Mouse (Mus musculus): ENCODE measurements at regions not wholly inside any gene's neighbourhood (a gene's known extent, or its start where the extent isn't known, plus 50 kb on each side); places are given as distances from the start of the nearest gene placed in this dataset.

- Histone ChIP-seq H3K9ac (replicated peaks) (no peak overlapping the region), H3K27ac (peak overlapping the region; percentile 88), H3K4me1 (replicated peaks) (peaks cover 21% of the 10 kb centered on the region), H3K9me3 (no peaks in the 10 kb centered on the region; the same call in 1 of the 2 replicates), H3K4me3 (replicated peaks) (no peak overlapping the region), H3K4me2 (replicated peaks) (no peak overlapping the region), H3K27me3 (no peaks in the 10 kb centered on the region), H3K36me3 (no peaks in the 10 kb centered on the region)
- ATAC-seq: peak; percentile 86
- 34% methylated on average over 6 of the region's 6 CpGs for WGBS
Observed at GRCm38 (mm10) chr14:100713592-100713991, 429.1 kb upstream of the Klf12 start.

- WGBS: 29% methylated on average over 9 of the region's 9 CpGs
Observed at GRCm38 (mm10) chr14:100665361-100665955, 381.0 kb upstream of the Klf12 start.

DNA sequence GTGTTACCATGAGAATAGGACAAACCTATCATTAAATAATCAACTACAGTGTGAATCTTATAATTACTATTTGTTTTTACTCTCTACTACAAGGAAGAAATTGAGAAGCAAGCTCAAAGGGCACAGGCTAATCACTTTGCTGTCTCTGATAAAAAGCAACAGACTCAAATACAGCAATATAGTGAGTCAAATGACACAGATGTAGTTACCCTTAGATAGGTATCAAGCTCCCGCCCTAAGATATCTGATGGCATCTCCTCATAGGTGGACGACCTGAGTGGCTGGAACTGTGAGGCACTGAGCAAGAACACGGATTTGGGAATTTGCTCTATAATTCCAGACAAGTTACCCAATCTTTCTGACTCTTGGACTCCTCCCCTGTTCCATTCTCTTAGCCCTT is 379.7 kb upstream of the Klf12 start:
- Histone ChIP-seq H3K9me3 (no peaks in the 10 kb centered on the region), H3K4me2 (replicated peaks) (no peak overlapping the region), H3K27ac (no peak overlapping the region), H3K9ac (replicated peaks) (no peak overlapping the region), H3K4me3 (replicated peaks) (no peak overlapping the region), H3K4me1 (replicated peaks) (peaks cover 12% of the 10 kb centered on the region), H3K27me3 (no peaks in the 10 kb centered on the region), H3K36me3 (no peaks in the 10 kb centered on the region)
- ATAC-seq: no peak
- WGBS: 83% methylated on average over 3 of the region's 3 CpGs

More at GRCm38 (mm10) chr14:100665361-100665955, 381.0 kb upstream of the Klf12 start:
- Histone ChIP-seq H3K4me1 (replicated peaks) (peaks cover 12% of the 10 kb centered on the region), H3K36me3 (no peaks in the 10 kb centered on the region), H3K9me3 (no peaks in the 10 kb centered on the region), H3K4me3 (replicated peaks) (no peak overlapping the region), H3K27me3 (no peaks in the 10 kb centered on the region), H3K27ac (0 out of 2 replicates have a peak overlapping the region, but pooled peaks have one; percentile 30), H3K4me2 (replicated peaks) (peak overlapping the region; percentile 17), H3K9ac (replicated peaks) (no peak overlapping the region)
- peak; percentile 60 for ATAC-seq

DNA sequence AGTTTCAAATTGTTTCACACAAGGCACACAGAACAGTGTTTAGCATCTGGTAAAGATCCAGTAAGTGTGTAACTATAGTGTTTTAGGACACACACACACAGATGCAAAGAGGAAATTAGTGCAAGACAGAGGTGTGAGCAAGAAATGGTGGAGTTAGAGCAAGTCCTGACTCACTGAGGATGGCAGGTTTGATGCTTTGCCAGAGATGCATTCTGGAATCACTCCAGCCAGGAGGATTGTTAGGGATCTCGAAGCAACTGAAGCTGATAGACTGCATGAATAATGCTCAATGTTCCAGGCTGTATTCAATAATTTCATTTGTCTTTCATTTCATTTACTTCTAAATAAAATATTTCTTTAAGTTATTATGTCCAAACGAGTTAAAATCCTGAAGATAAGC is 357.6 kb upstream of the Klf12 start:
- H3K36me3 ChIP-seq: no peaks in the 10 kb centered on the region
- no peak overlapping the region for H3K9ac ChIP-seq (replicated peaks)
- no peaks in the 10 kb centered on the region for H3K9me3 ChIP-seq
- no peak for ATAC-seq
- no peaks in the 10 kb centered on the region for H3K4me1 ChIP-seq (replicated peaks)
- H3K4me3 ChIP-seq (replicated peaks): no peak overlapping the region
- H3K27me3 ChIP-seq: no peaks in the 10 kb centered on the region
- no peak overlapping the region for H3K27ac ChIP-seq
- WGBS: 76% methylated on average over 2 of the region's 2 CpGs
- no peak overlapping the region for H3K4me2 ChIP-seq (replicated peaks)

DNA sequence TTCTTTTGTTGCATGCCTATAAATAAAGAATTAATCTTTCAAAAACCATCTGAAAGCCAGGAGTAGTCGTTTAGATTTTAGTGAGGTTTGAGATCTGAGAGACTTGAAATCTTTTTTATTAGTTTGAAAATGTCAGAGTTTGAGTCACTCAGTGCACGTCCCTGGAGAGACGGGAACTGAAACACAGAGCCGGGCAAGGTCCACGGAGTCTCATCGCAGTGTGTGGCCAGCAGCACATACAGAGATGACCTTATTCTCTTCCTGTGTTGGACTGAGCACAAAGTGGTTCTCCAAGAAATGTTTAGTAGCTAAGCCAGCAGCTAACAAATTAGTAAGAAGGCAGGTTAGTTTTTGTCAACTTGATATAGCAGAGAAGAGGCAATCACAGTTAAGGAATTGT is 350.0 kb upstream of the Klf12 start:
- no peak for ATAC-seq

DNA sequence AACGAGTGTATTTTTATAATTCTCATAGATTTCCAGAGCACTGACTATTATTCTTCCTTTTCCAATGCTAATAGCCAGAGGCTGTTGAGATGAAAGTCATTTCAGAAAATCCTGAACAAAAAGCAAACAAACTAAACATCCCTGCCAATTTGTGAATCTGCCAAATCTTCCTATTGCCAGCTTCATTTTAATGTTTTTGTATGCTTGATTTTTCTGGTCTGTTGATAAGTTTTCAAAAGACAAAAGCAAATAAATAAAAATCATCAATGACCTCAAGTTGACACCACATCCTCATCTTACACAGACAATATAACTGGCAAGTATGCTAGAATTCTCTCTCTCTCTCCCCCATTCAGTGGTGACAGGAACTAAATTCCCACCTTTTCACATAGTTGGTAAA is 347.2 kb upstream of the Klf12 start:
- no peaks in the 10 kb centered on the region for H3K4me1 ChIP-seq (replicated peaks)
- no peaks in the 10 kb centered on the region for H3K9me3 ChIP-seq
- no peak overlapping the region for H3K27ac ChIP-seq
- no peaks in the 10 kb centered on the region for H3K27me3 ChIP-seq
- no peaks in the 10 kb centered on the region for H3K36me3 ChIP-seq
- H3K4me2 ChIP-seq (replicated peaks): no peak overlapping the region
- H3K9ac ChIP-seq (replicated peaks): no peak overlapping the region
- no peak for ATAC-seq
- H3K4me3 ChIP-seq (replicated peaks): no peak overlapping the region
- WGBS: 76% methylated on average over 1 of the region's 1 CpGs

More for the DNA sequence above, 350.0 kb upstream of the Klf12 start:
- Histone ChIP-seq H3K27ac (no peak overlapping the region), H3K9ac (replicated peaks) (no peak overlapping the region), H3K4me2 (replicated peaks) (no peak overlapping the region), H3K27me3 (no peaks in the 10 kb centered on the region), H3K9me3 (no peaks in the 10 kb centered on the region), H3K36me3 (no peaks in the 10 kb centered on the region), H3K4me1 (replicated peaks) (no peaks in the 10 kb centered on the region), H3K4me3 (replicated peaks) (no peak overlapping the region)
- 49% methylated on average over 6 of the region's 6 CpGs for WGBS

GRCm38 (mm10) chr14:100630197-100630596 is 345.7 kb upstream of the Klf12 start:
- 62% methylated on average over 6 of the region's 6 CpGs for WGBS
- Histone ChIP-seq H3K4me1 (replicated peaks) (no peaks in the 10 kb centered on the region), H3K27me3 (no peaks in the 10 kb centered on the region), H3K36me3 (no peaks in the 10 kb centered on the region), H3K9ac (replicated peaks) (no peak overlapping the region), H3K9me3 (no peaks in the 10 kb centered on the region), H3K4me2 (replicated peaks) (no peak overlapping the region), H3K4me3 (replicated peaks) (no peak overlapping the region), H3K27ac (no peak overlapping the region)
- ATAC-seq: no peak

DNA sequence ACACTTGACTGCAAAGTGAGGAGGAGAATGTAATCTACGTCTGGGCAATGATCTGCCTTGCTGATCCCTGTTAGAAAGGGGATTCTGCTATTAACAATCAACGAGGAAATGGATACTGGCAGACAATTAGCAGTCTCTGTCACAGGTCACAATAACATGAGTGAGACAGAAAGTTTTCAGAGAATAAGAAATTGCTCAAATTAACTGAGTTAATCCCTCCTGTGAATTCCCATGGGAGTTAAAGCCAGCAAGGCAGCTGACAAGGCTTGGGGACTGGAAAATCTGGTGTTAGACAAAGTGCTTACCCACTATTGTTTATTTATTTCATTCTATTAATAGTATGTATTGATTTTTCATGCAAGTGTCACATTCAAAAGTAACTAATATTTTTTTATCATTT is 343.0 kb upstream of the Klf12 start:
- no peak overlapping the region for H3K4me2 ChIP-seq (replicated peaks)
- no peak for ATAC-seq

DNA sequence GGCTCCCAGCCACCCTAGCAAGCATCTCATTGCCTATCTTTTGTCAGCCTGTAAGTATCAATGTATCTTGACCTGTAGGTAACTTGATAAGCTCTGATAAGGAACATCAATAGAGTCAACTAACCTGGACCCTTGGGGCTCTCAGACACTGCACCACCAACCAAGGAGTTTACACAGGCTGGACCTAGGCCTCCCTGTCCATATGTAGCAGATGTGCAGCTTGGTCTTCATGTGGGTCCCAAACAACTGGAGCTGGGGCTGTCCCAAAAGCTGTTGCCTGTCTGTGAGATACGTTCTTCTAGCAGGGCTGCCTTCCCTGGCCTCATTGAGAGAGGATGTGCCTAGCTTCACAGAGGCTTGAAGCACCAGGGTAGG is 335.2 kb upstream of the Klf12 start:
- ATAC-seq: peak; percentile 60; the same call in 1 of the 2 replicates
- 81% methylated on average over 1 of the region's 1 CpGs for WGBS
- Histone ChIP-seq H3K36me3 (no peaks in the 10 kb centered on the region), H3K4me3 (replicated peaks) (no peak overlapping the region), H3K9me3 (no peaks in the 10 kb centered on the region), H3K4me1 (replicated peaks) (peaks cover 10% of the 10 kb centered on the region), H3K4me2 (replicated peaks) (no peak overlapping the region), H3K27ac (no peak overlapping the region), H3K9ac (replicated peaks) (no peak overlapping the region), H3K27me3 (no peaks in the 10 kb centered on the region)

More for the DNA sequence above, 343.0 kb upstream of the Klf12 start:
- Histone ChIP-seq H3K4me3 (replicated peaks) (no peak overlapping the region), H3K27ac (no peak overlapping the region), H3K27me3 (no peaks in the 10 kb centered on the region), H3K9me3 (no peaks in the 10 kb centered on the region), H3K9ac (replicated peaks) (no peak overlapping the region), H3K36me3 (no peaks in the 10 kb centered on the region), H3K4me1 (replicated peaks) (no peaks in the 10 kb centered on the region)
- WGBS: 10% methylated on average over 2 of the region's 2 CpGs

GRCm38 (mm10) chr14:100618793-100619655 is 334.5 kb upstream of the Klf12 start:
- no peak overlapping the region for H3K4me2 ChIP-seq (replicated peaks)
- peaks cover 10% of the 10 kb centered on the region for H3K4me1 ChIP-seq (replicated peaks)
- peak overlapping the region; percentile 59 for H3K27ac ChIP-seq
- H3K4me3 ChIP-seq (replicated peaks): no peak overlapping the region
- H3K36me3 ChIP-seq: no peaks in the 10 kb centered on the region
- ATAC-seq: peak; percentile 82
- WGBS: 54% methylated on average over 12 of the region's 12 CpGs
- no peaks in the 10 kb centered on the region for H3K9me3 ChIP-seq
- no peak overlapping the region for H3K9ac ChIP-seq (replicated peaks)
- H3K27me3 ChIP-seq: no peaks in the 10 kb centered on the region

DNA sequence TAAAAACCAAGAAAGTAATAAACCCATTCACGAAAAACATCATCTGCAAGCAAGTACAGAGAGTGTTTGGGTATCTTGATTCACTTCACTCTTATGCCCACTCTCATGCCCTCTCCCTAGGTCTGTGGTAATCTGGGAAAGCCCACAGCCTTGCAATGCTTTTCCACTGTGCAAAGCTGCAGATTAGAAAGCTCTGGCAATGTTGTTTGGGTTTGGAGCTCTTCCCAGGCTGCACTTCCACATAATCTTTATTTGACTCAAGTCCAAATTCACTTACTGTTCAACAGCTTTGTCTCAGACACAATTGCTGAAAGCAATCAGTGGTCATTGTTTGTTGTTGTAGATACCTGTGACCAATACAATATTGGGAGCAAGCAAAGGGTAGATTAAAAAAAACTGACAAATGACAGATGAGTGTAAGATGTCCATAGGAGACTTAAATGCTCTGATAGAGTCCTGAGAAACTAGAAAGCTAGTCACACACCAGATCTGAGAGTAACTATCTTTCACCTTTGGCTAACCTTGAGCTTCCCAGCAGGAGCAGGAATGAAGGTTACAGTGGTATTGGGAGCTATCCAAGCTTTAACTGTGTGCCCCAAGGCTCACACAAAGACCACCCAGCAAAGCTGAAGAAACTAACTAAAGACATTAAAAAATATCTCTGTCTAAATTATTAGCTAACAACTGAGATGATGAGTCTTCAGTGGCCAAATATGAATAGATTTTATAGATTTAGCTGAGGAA is 325.7 kb upstream of the Klf12 start:
- Histone ChIP-seq H3K27me3 (no peaks in the 10 kb centered on the region), H3K4me2 (replicated peaks) (no peak overlapping the region), H3K27ac (no peak overlapping the region), H3K9ac (replicated peaks) (no peak overlapping the region), H3K9me3 (no peaks in the 10 kb centered on the region), H3K4me3 (replicated peaks) (no peak overlapping the region), H3K4me1 (replicated peaks) (no peaks in the 10 kb centered on the region), H3K36me3 (no peaks in the 10 kb centered on the region)
- no peak for ATAC-seq
- WGBS: 97% methylated on average over 1 of the region's 1 CpGs

DNA sequence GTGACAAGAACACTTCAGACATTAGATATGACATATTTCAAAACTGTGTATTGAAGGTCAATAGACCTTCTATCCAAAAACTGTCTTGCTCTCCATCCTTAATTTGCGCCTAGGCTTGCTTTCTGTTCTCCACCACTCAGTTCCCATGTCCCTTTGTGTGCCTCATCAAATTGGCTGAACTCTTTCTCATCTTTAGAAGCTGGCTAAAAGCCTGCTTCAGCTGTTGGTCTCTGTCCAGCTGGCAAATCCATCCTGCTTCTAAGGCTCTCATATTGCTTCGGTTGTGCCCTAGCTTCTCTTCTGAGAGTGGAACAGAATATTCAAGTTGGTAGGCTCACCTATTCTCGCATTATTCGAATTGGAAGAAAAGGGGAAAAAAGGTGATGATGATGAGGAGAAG is 322.6 kb upstream of the Klf12 start:
- Histone ChIP-seq H3K4me3 (replicated peaks) (no peak overlapping the region), H3K36me3 (no peaks in the 10 kb centered on the region), H3K4me1 (replicated peaks) (no peaks in the 10 kb centered on the region), H3K4me2 (replicated peaks) (no peak overlapping the region), H3K9me3 (no peaks in the 10 kb centered on the region), H3K27ac (no peak overlapping the region), H3K27me3 (no peaks in the 10 kb centered on the region), H3K9ac (replicated peaks) (no peak overlapping the region)
- 96% methylated on average over 4 of the region's 4 CpGs for WGBS
- no peak for ATAC-seq
